Mouse (Mus musculus) forebrain, embryonic 16.5 days (tissue): ENCODE measurements around the gene Gm45140. TPM values are rescaled to one million over a fixed set of nuclear protein-coding genes. Genes with fewer than 3 reads are reported as not detected.
A peak's percentile ranks its signal among the peaks of the same experiment; 100 is the strongest.

Experiments
- ATAC-seq: fragments of 200-750 bp; cut with Nextera tagmentation; 2 replicates; pipeline ENCODE4 v1.8.0; 2017; ENCODE audit warnings: mild to moderate bottlenecking, moderate library complexity
- H3K27ac ChIP-seq: fragments of 300-500 bp; sonication (generic); 2 replicates; pipeline ENCODE4 v1.5.1; 2014; ENCODE audit warnings: low read length, control low read depth
- H3K27me3 ChIP-seq: fragments of 300-500 bp; sonication (generic); replicated peaks from 2 replicates; pipeline ENCODE4 v1.6.1; 2014; ENCODE audit warnings: low read length; ENCODE audit not compliant: control insufficient read depth, insufficient read depth
- H3K36me3 ChIP-seq: fragments of 300-500 bp; sonication (generic); 2 replicates; pipeline ENCODE4 v1.6.1; 2014; ENCODE audit not compliant: control insufficient read depth, insufficient read depth
- H3K4me1 ChIP-seq: fragments of 300-500 bp; sonication (generic); replicated peaks from 2 replicates; pipeline ENCODE4 v1.6.1; 2014; ENCODE audit warnings: low read length; ENCODE audit not compliant: control insufficient read depth, insufficient read depth
- H3K4me2 ChIP-seq: fragments of 300-500 bp; sonication (generic); 2 replicates; pipeline ENCODE4 v1.6.1; 2014; ENCODE audit warnings: mild to moderate bottlenecking, low read length, control low read depth
- H3K4me3 ChIP-seq: fragments of 300-500 bp; sonication (generic); replicated peaks from 2 replicates; pipeline ENCODE4 v1.5.1; 2014; ENCODE audit warnings: mild to moderate bottlenecking, low read length, control low read depth
- H3K9ac ChIP-seq: fragments of 300-500 bp; sonication (generic); replicated peaks from 2 replicates; pipeline ENCODE4 v1.6.1; 2014; ENCODE audit warnings: low read depth, low read length, control low read depth
- H3K9me3 ChIP-seq: fragments of 300-500 bp; sonication (generic); 2 replicates; pipeline ENCODE4 v1.6.1; 2016; ENCODE audit warnings: low read length; ENCODE audit not compliant: control insufficient read depth
- WGBS: fragments of 180-500 bp; shearing (Covaris S2); extraction: QIAGEN DNeasy Blood & Tissue Kit; methylation state at CpG from one replicate; pipeline ENCODE4 v1.1.7; 2014; 5-methylcytosine and 5-hydroxymethylcytosine counted together
- polyA plus RNA-seq: library from polyadenylated mRNA; unstranded; fragments of >200 nt; fragmentation: Nextera tagmentation; extraction: Ambion mirVana; gene quantifications from 2 replicates; pipeline ENCODE4 v1.2.1, GENCODE M21; 2015

Gm45140 gene
- polyA plus RNA-seq, 1 experiment from 2014 or later, result 2.5 TPM

- ATAC-seq, result peak; percentile 70
- Histone ChIP-seq H3K27me3 (no peaks in the 10 kb centered on the region), H3K4me1 (peaks cover 25% of the 10 kb centered on the region), H3K36me3 (peaks cover 3% of the 10 kb centered on the region), H3K27ac (peak overlapping the region; percentile 93), H3K4me2 (peak overlapping the region; percentile 89), H3K4me3 (peak overlapping the region; percentile 100), H3K9me3 (no peaks in the 10 kb centered on the region), H3K9ac (peak overlapping the region; percentile 95)
- under 1% methylated on average over 71 of the region's 73 CpGs for WGBS
Observed at GRCm38 (mm10) chr6:87850155-87850899, 14.7 kb upstream of the Gm45140 start.

- no peak for ATAC-seq
Observed at GRCm38 (mm10) chr6:87849780-87850154, 14.2 kb upstream of the Gm45140 start.

DNA sequence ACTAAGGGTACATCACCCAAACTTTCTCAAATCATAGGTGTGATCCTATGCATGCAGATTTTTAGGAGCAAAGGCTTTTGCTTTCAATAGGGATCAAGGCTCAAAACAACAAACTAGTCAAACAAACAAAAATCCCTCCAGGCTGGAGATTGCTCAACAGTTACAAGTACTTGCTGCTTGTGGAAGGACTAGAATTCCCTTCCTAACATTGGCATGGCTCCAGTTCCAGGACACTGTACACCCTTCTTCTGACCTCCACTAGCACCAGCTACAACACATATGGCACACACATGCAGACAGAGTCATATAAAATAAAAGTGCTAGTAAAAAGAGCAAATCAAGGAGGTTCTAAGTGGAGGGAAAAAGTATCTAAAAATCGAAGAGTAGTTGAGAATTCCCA lies 11.2 kb upstream of the Gm45140 start:
- no peak overlapping the region for H3K27ac ChIP-seq
- no peak overlapping the region for H3K9ac ChIP-seq
- H3K9me3 ChIP-seq, result no peaks in the 10 kb centered on the region
- no peaks in the 10 kb centered on the region for H3K27me3 ChIP-seq
- peaks cover 25% of the 10 kb centered on the region for H3K4me1 ChIP-seq
- no peak overlapping the region for H3K4me2 ChIP-seq
- H3K36me3 ChIP-seq, result peaks cover 34% of the 10 kb centered on the region
- no peak overlapping the region for H3K4me3 ChIP-seq
- WGBS, result 85% methylated on average over 1 of the region's 1 CpGs
- ATAC-seq, result no peak

More at GRCm38 (mm10) chr6:87849780-87850154, 14.2 kb upstream of the Gm45140 start:
- H3K9ac ChIP-seq, result peak overlapping the region; percentile 95
- H3K4me2 ChIP-seq, result peak overlapping the region; percentile 89
- H3K36me3 ChIP-seq, result peaks cover 9% of the 10 kb centered on the region
- no peaks in the 10 kb centered on the region for H3K9me3 ChIP-seq
- under 1% methylated on average over 8 of the region's 8 CpGs for WGBS
- H3K27me3 ChIP-seq, result no peaks in the 10 kb centered on the region
- H3K4me1 ChIP-seq, result peaks cover 25% of the 10 kb centered on the region
- peak overlapping the region; percentile 100 for H3K4me3 ChIP-seq
- H3K27ac ChIP-seq, result no peak overlapping the region

GRCm38 (mm10) chr6:87845031-87845695 lies 9.6 kb upstream of the Gm45140 start:
- H3K36me3 ChIP-seq, result peaks cover 34% of the 10 kb centered on the region
- no peak overlapping the region for H3K4me2 ChIP-seq
- H3K9ac ChIP-seq, result no peak overlapping the region
- H3K4me3 ChIP-seq, result no peak overlapping the region
- 93% methylated on average over 13 of the region's 13 CpGs for WGBS
- no peak for ATAC-seq
- no peaks in the 10 kb centered on the region for H3K27me3 ChIP-seq
- no peaks in the 10 kb centered on the region for H3K9me3 ChIP-seq
- H3K4me1 ChIP-seq, result peaks cover 22% of the 10 kb centered on the region
- no peak overlapping the region for H3K27ac ChIP-seq

GRCm38 (mm10) chr6:87842254-87842653 lies 6.7 kb upstream of the Gm45140 start:
- H3K9me3 ChIP-seq, result no peaks in the 10 kb centered on the region
- 0% methylated on average over 1 of the region's 1 CpGs for WGBS
- H3K4me1 ChIP-seq, result peaks cover 18% of the 10 kb centered on the region
- no peak overlapping the region for H3K4me2 ChIP-seq
- H3K36me3 ChIP-seq, result peaks cover 31% of the 10 kb centered on the region
- no peak overlapping the region for H3K4me3 ChIP-seq
- no peak for ATAC-seq
- no peaks in the 10 kb centered on the region for H3K27me3 ChIP-seq
- no peak overlapping the region for H3K9ac ChIP-seq
- no peak overlapping the region for H3K27ac ChIP-seq

- no peak overlapping the region for H3K4me3 ChIP-seq
- no peak for ATAC-seq
- 82% methylated on average over 8 of the region's 8 CpGs for WGBS
- H3K27me3 ChIP-seq, result no peaks in the 10 kb centered on the region
- H3K9me3 ChIP-seq, result no peaks in the 10 kb centered on the region
- no peak overlapping the region for H3K27ac ChIP-seq
- H3K36me3 ChIP-seq, result peaks cover 31% of the 10 kb centered on the region
- no peak overlapping the region for H3K4me2 ChIP-seq
- peaks cover 18% of the 10 kb centered on the region for H3K4me1 ChIP-seq
- no peak overlapping the region for H3K9ac ChIP-seq
Observed at GRCm38 (mm10) chr6:87841635-87842034, 6.0 kb upstream of the Gm45140 start.

- Histone ChIP-seq H3K9me3 (no peaks in the 10 kb centered on the region), H3K27me3 (no peaks in the 10 kb centered on the region), H3K4me3 (no peak overlapping the region), H3K9ac (no peak overlapping the region), H3K27ac (no peak overlapping the region), H3K4me1 (peaks cover 18% of the 10 kb centered on the region), H3K4me2 (no peak overlapping the region), H3K36me3 (peaks cover 26% of the 10 kb centered on the region)
- ATAC-seq, result no peak
- 67% methylated on average over 11 of the region's 11 CpGs for WGBS
Observed at GRCm38 (mm10) chr6:87839797-87840341, 4.3 kb upstream of the Gm45140 start.

- H3K36me3 ChIP-seq, result peaks cover 19% of the 10 kb centered on the region
- peak within 1 kb of the TSS; percentile 74 for H3K9ac ChIP-seq
- peak within 1 kb of the TSS; percentile 89 for H3K4me2 ChIP-seq
- H3K4me3 ChIP-seq, result peak within 1 kb of the TSS; percentile 50
- H3K27me3 ChIP-seq, result no peaks in the 10 kb centered on the region
- H3K4me1 ChIP-seq, result peaks cover 18% of the 10 kb centered on the region
- peak within 1 kb of the TSS; percentile 94 for H3K27ac ChIP-seq
- H3K9me3 ChIP-seq, result no peaks in the 10 kb centered on the region
- peak; percentile 98 for ATAC-seq
- under 1% methylated on average over 46 of the region's 46 CpGs for WGBS
Observed at GRCm38 (mm10) chr6:87838551-87839197, 3.1 kb upstream of the Gm45140 start, which contains the start of gene Isy1. Isy1 (minus strand) TSS chr6:87838798.

DNA sequence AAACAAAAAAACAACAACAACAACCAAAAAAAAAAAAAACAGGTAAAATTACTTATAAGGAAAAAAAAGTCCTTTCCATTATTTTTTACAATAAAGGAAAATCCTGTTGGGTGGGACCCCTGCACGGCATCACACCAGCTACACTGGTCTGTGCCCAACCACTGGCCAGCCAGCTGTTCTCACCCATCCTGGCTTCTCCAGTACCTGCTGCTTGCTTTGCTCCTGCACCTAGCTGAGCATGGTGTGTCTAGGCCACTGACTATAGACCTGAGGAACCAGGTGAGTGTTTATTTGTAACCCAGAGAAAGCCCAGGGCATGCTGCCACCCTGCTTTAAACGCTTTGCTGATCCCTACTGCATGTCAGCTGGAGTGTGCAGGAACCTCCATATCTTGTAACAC lies 15.2 kb downstream of the Gm45140 start:
- H3K27me3 ChIP-seq, result no peaks in the 10 kb centered on the region
- H3K4me3 ChIP-seq, result no peak overlapping the region
- no peaks in the 10 kb centered on the region for H3K9me3 ChIP-seq
- 93% methylated on average over 2 of the region's 2 CpGs for WGBS
- H3K27ac ChIP-seq, result no peak overlapping the region
- ATAC-seq, result no peak
- H3K9ac ChIP-seq, result no peak overlapping the region
- no peak overlapping the region for H3K4me2 ChIP-seq
- no peaks in the 10 kb centered on the region for H3K4me1 ChIP-seq
- H3K36me3 ChIP-seq, result peaks cover 58% of the 10 kb centered on the region
